Comparison of ENCODE assay signal across 28 mouse cellular contexts in the genomic region with DNA sequence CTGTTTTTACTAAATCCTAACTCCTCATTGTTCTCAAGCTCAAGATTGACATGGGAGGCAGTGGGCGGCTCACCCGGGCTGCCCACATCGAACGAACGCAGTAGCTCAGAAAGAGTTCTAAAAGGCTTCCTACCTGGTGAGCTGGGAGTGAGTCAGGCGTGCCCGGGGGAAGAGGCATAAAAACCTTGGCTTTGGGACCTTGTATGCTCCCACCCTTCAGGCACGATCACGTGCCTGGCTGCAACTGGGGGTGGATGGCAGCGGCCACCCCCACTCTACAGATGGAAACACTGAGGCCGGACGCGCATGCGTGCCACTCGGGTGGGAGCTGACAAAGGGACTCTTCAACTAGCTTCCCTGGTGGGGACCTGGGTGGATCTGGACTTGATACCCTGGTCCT. TPM values are rescaled to one million over a fixed set of nuclear protein-coding genes. Genes with fewer than 3 reads are reported as not detected.
A peak's percentile ranks its signal among the peaks of the same experiment; 100 is the strongest.
DNase-seq lines count a peak whose midpoint lies in the region; ATAC-seq and TF ChIP-seq lines count a peak whose summit lies in the region.
"Had no signal": no experiment of that assay in that cellular context is flagged by ENCODE, and none has a peak within 500 bp of the region (broad histone marks: within the 10 kb centered on the region; RNA-seq: fewer than 3 reads in every experiment).

No protein-coding gene starts in this region.

- H3K4me3 ChIP-seq in cerebellum, adult 2 months (replicated peaks; ENCODE audit: insufficient read depth, low read depth, low read length), result peak overlapping the region; percentile 75
- peak overlapping the region; percentile 59; the same call in 1 of the 2 replicates for H3K4me3 ChIP-seq in neural tube, embryonic 15.5 days (replicated peaks)
- H3K4me3 ChIP-seq: heart, adult 2 months; limb, embryonic 10.5 days; liver, embryonic 15.5 days; lung, embryonic 15.5 days; myocyte had no signal

- peak overlapping the region; percentile 77; the same call in 1 of the 2 replicates for H3K4me2 ChIP-seq in neural tube, embryonic 15.5 days
- H3K4me2 ChIP-seq: liver, embryonic 15.5 days; lung, embryonic 15.5 days had no signal

- H3K36me3 ChIP-seq in neural tube, embryonic 15.5 days, result no peaks in the 10 kb centered on the region
- H3K36me3 ChIP-seq: embryonic facial prominence, embryonic 10.5 days; forebrain, embryonic 15.5 days; limb, embryonic 10.5 days; liver, embryonic 15.5 days; lung, embryonic 15.5 days; midbrain, embryonic 15.5 days had no signal

- 52% methylated on average over 15 of the region's 15 CpGs for WGBS in cerebellum, adult 2 months
- 84% methylated on average over 15 of the region's 15 CpGs for WGBS in neural tube, embryonic 15.5 days

- no peak overlapping the region for H3K27ac ChIP-seq in cerebellum, adult 2 months (ENCODE audit: insufficient read depth, low read length)
- H3K27ac ChIP-seq in neural tube, embryonic 15.5 days (replicated peaks), result no peak overlapping the region
- H3K27ac ChIP-seq: embryonic facial prominence, embryonic 10.5 days; forebrain, embryonic 15.5 days; heart, adult 2 months; limb, embryonic 10.5 days; liver, embryonic 15.5 days; lung, embryonic 15.5 days; midbrain, embryonic 15.5 days had no signal

- ATAC-seq in neural tube, embryonic 15.5 days (ENCODE audit: low FRiP score), result no peak
- ATAC-seq: CD4-positive, CD25-positive, alpha-beta regulatory T cell, adult 4 months; forebrain, embryonic 15.5 days; intestine, postnatal 0 days; midbrain, embryonic 15.5 days had no signal

- H3K9ac ChIP-seq in neural tube, embryonic 15.5 days (replicated peaks), result no peak overlapping the region
- H3K9ac ChIP-seq: forebrain, embryonic 15.5 days; liver, embryonic 15.5 days; lung, embryonic 15.5 days; midbrain, embryonic 15.5 days had no signal

- TF ChIP-seq CTCF in cerebellum, adult 2 months (IDR thresholded peaks at IDR 0.05; ENCODE audit: borderline replicate concordance, insufficient read depth, low read depth, low read length), result no peak

- DNase-seq in cerebellum, adult 2 months, result no peak
- no peak for DNase-seq in cerebellum, postnatal 25 days
- peak; percentile 43 to 71 for DNase-seq in layer of hippocampus, adult 18-20 months (ENCODE audit: low spot score in 2 of 2)
- DNase-seq in layer of hippocampus, adult 11-12 months (ENCODE audit: low spot score), result no peak
- no peak for DNase-seq in neural tube, embryonic 10.5 days (ENCODE audit: extremely low spot score, low spot score)
- DNase-seq in left cerebral cortex, adult 9 months (ENCODE audit: low spot score in 2 of 2), result peak; percentile 51 to 63
- DNase-seq: adrenal gland, postnatal 14 days; gastrocnemius, postnatal 36 days; heart, adult 2 months; heart, postnatal 4 days; kidney, postnatal 25 days; layer of hippocampus, adult 9-11 months; liver; lung, postnatal 4 days; right cerebral cortex, postnatal 25 days; thymus, postnatal 14 days had no signal

- no peaks in the 10 kb centered on the region for H3K9me3 ChIP-seq in neural tube, embryonic 15.5 days (replicated peaks)
- H3K9me3 ChIP-seq: embryonic facial prominence, embryonic 10.5 days; forebrain, embryonic 15.5 days; limb, embryonic 10.5 days; liver, embryonic 15.5 days; lung, embryonic 15.5 days; midbrain, embryonic 15.5 days had no signal

- H3K4me1 ChIP-seq in cerebellum, adult 2 months (ENCODE audit: control insufficient read depth, insufficient read depth, low read length), result peaks cover 55% of the 10 kb centered on the region
- peaks cover 28% of the 10 kb centered on the region for H3K4me1 ChIP-seq in neural tube, embryonic 15.5 days

- TF ChIP-seq POLR2A in cerebellum, adult 2 months (IDR thresholded peaks at IDR 0.05; ENCODE audit: borderline replicate concordance, insufficient read depth, low read length), result no peak

- no peaks in the 10 kb centered on the region for H3K27me3 ChIP-seq in cerebellum, adult 2 months (ENCODE audit: control insufficient read depth, insufficient read depth, low read length)
- H3K27me3 ChIP-seq in neural tube, embryonic 15.5 days (replicated peaks), result peaks cover 41% of the 10 kb centered on the region

RNA-seq across cellular contexts. Expression of a gene that starts 1.5 kb away (rescaled TPM):
- 54.4 and 69.1 TPM in 2 replicates for polyA plus RNA-seq in cerebellum, adult 2 months (2012; rRNA removed)
- total RNA-seq in layer of hippocampus, adult 18-20 months (2021), result 10 to 100 TPM; 42.7 to 51.6 TPM
- polyA plus RNA-seq in neural tube, embryonic 15.5 days (2015; fragmentation: Nextera tagmentation; extraction: Ambion mirVana), result 14.6 and 18.6 TPM in 2 replicates
- polyA plus RNA-seq: CD4-positive, CD25-positive, alpha-beta regulatory T cell, adult 4 months; liver, embryonic 15.5 days had no signal

RNA-seq across cellular contexts. Expression of a gene that starts 12.7 kb away (rescaled TPM):
- 213 and 215 TPM in 2 replicates for polyA plus RNA-seq in cerebellum, adult 2 months (2012; rRNA removed)
- total RNA-seq in layer of hippocampus, adult 18-20 months (2021), result 10 to 100 TPM; 41.4 to 50.4 TPM
- polyA plus RNA-seq in neural tube, embryonic 15.5 days (2015; fragmentation: Nextera tagmentation; extraction: Ambion mirVana), result 226 and 240 TPM in 2 replicates

RNA-seq across cellular contexts. Expression of a gene that starts 12.7 kb away (rescaled TPM):
- 123 and 132 TPM in 2 replicates for polyA plus RNA-seq in cerebellum, adult 2 months (2012; rRNA removed)
- total RNA-seq in layer of hippocampus, adult 18-20 months (2021), result 10 to 100 TPM; 46.4 to 55.6 TPM
- polyA plus RNA-seq in neural tube, embryonic 15.5 days (2015; fragmentation: Nextera tagmentation; extraction: Ambion mirVana), result 78.6 and 84.1 TPM in 2 replicates

RNA-seq across cellular contexts. Expression of a gene that starts 15.9 kb away (rescaled TPM):
- 776 and 779 TPM in 2 replicates for polyA plus RNA-seq in cerebellum, adult 2 months (2012; rRNA removed)
- 100 to 1,000 TPM; 518 to 519 TPM for total RNA-seq in layer of hippocampus, adult 18-20 months (2021)
- polyA plus RNA-seq in neural tube, embryonic 15.5 days (2015; fragmentation: Nextera tagmentation; extraction: Ambion mirVana), result 1,221 and 1,325 TPM in 2 replicates

RNA-seq across cellular contexts. Expression of a gene that starts 29.0 kb away (rescaled TPM):
- 0.27 and 0.38 TPM in 2 replicates for polyA plus RNA-seq in cerebellum, adult 2 months (2012; rRNA removed)
- 1 to 10 TPM; 2.2 to 3.0 TPM for total RNA-seq in layer of hippocampus, adult 18-20 months (2021)
- polyA plus RNA-seq in neural tube, embryonic 15.5 days (2015; fragmentation: Nextera tagmentation; extraction: Ambion mirVana), result 1.2 and 2.5 TPM in 2 replicates
- total RNA-seq: common myeloid progenitor, adult 5-6 weeks; megakaryocyte-erythroid progenitor cell, adult 5-6 weeks had no signal
- polyA plus RNA-seq: CD4-positive, CD25-positive, alpha-beta regulatory T cell, adult 4 months had no signal

Comparison
In these comparisons a context has a peak if more than half of its experiments do, and no peak if none do; other contexts are left out.
1. DNase-seq: peak in layer of hippocampus, adult 18-20 months (2 of 2) and left cerebral cortex, adult 9 months (2 of 2); none in cerebellum, adult 2 months (0 of 2), cerebellum, postnatal 25 days (0 of 2), layer of hippocampus, adult 11-12 months (single experiment) and neural tube, embryonic 10.5 days (single experiment).